14 mouse cellular contexts compared by ENCODE assay signal in genomic region chr1:135770237-135770636, GRCm38 (mm10). TPM values are rescaled to one million over a fixed set of nuclear protein-coding genes. Genes with fewer than 3 reads are reported as not detected.
A peak's percentile ranks its signal among the peaks of the same experiment; 100 is the strongest.
DNase-seq lines count a peak whose midpoint lies in the region; ATAC-seq and TF ChIP-seq lines count a peak whose summit lies in the region.
"Had no signal": no experiment of that assay in that cellular context is flagged by ENCODE, and none has a peak within 500 bp of the region (broad histone marks: within the 10 kb centered on the region; RNA-seq: fewer than 3 reads in every experiment).

No protein-coding gene starts in this region.

- DNase-seq in heart, adult 2 months: no peak
- no peak for DNase-seq in heart, postnatal 4 days
- DNase-seq in kidney, postnatal 36 days: no peak
- DNase-seq in thymus, postnatal 25 days: no peak
- DNase-seq: cerebellum, adult 18-20 months; forebrain, postnatal 0 days had no signal

- no peaks in the 10 kb centered on the region; the same call in 1 of the 2 replicates for H3K79me2 ChIP-seq in heart, adult 2 months (replicated peaks; ENCODE audit: control insufficient read depth, insufficient read depth, low read length)
- H3K79me2 ChIP-seq in C2C12 (ENCODE audit: control insufficient read depth, insufficient read depth): peaks cover 67% of the 10 kb centered on the region
- H3K79me2 ChIP-seq in myocyte (ENCODE audit: control insufficient read depth, insufficient read depth): peaks cover 38% of the 10 kb centered on the region

- H3K9ac ChIP-seq in heart, adult 2 months (ENCODE audit: low read depth, low read length): no peak overlapping the region
- H3K9ac ChIP-seq in kidney, embryonic 15.5 days: no peak overlapping the region
- H3K9ac ChIP-seq: forebrain, postnatal 0 days; hindbrain, embryonic 14.5 days had no signal

- H3K4me2 ChIP-seq in kidney, embryonic 15.5 days: no peak overlapping the region
- H3K4me2 ChIP-seq in myocyte (ENCODE audit: low read depth): peak overlapping the region; percentile 89
- H3K4me2 ChIP-seq: hindbrain, embryonic 14.5 days; midbrain, embryonic 13.5 days had no signal

- no peak overlapping the region for H3K4me3 ChIP-seq in heart, adult 2 months
- H3K4me3 ChIP-seq in kidney, embryonic 15.5 days (replicated peaks): no peak overlapping the region
- H3K4me3 ChIP-seq in C2C12 (ENCODE audit: insufficient read depth, poor library complexity, severe bottlenecking) (peak overlapping the region; percentile 12), myocyte (peak overlapping the region; percentile 100)
- H3K4me3 ChIP-seq: erythroblast, embryonic 14.5 days; midbrain, embryonic 13.5 days had no signal

- no peaks in the 10 kb centered on the region for H3K36me3 ChIP-seq in heart, adult 2 months (ENCODE audit: control insufficient read depth, insufficient read depth, low read length)
- H3K36me3 ChIP-seq in kidney, embryonic 15.5 days: peaks cover 25% of the 10 kb centered on the region
- H3K36me3 ChIP-seq in C2C12 (ENCODE audit: control insufficient read depth, insufficient read depth) (peaks cover 40% of the 10 kb centered on the region), myocyte (ENCODE audit: control insufficient read depth, insufficient read depth) (peaks cover 21% of the 10 kb centered on the region)

- TF ChIP-seq POLR2A in heart, adult 2 months (IDR thresholded peaks at IDR 0.05; ENCODE audit: insufficient read depth, low read depth, low read length): no peak
- peak; percentile 26 for TF ChIP-seq POLR2A in myocyte (IDR thresholded peaks at IDR 0.05; ENCODE audit: insufficient read length, low read depth)

- TF ChIP-seq CTCF in heart, adult 2 months (IDR thresholded peaks at IDR 0.05): no peak
- no peak for TF ChIP-seq CTCF in C2C12 (IDR thresholded peaks at IDR 0.05; ENCODE audit: control insufficient read depth, insufficient read depth, insufficient read length)

- no peaks in the 10 kb centered on the region for H3K27me3 ChIP-seq in heart, adult 2 months (ENCODE audit: control insufficient read depth, insufficient read depth, low read length)
- no peaks in the 10 kb centered on the region for H3K27me3 ChIP-seq in kidney, embryonic 15.5 days
- no peaks in the 10 kb centered on the region for H3K27me3 ChIP-seq in C2C12 (ENCODE audit: control insufficient read depth, insufficient read depth, insufficient read length)
- no peaks in the 10 kb centered on the region for H3K27me3 ChIP-seq in myocyte (ENCODE audit: control insufficient read depth, insufficient read depth, insufficient read length)

- ATAC-seq in kidney, embryonic 15.5 days (replicated peaks; ENCODE audit: low FRiP score): no peak
- ATAC-seq in granulocyte monocyte progenitor cell, adult 5-6 weeks (replicated peaks; ENCODE audit: poor library complexity, severe bottlenecking): no peak
- ATAC-seq: forebrain, postnatal 0 days; midbrain, embryonic 13.5 days had no signal

- TF ChIP-seq EP300 in heart, adult 2 months (IDR thresholded peaks at IDR 0.05; ENCODE audit: insufficient read depth, low read depth, low read length): no peak

- H3K4me1 ChIP-seq in heart, adult 2 months (ENCODE audit: control insufficient read depth, insufficient read depth, low read length): peaks cover 4% of the 10 kb centered on the region
- H3K4me1 ChIP-seq in kidney, embryonic 15.5 days: peaks cover 74% of the 10 kb centered on the region

- H3K9me3 ChIP-seq in kidney, embryonic 15.5 days (replicated peaks): no peaks in the 10 kb centered on the region
- H3K9me3 ChIP-seq: midbrain, embryonic 13.5 days had no signal

- peak overlapping the region; percentile 47; the same call in 1 of the 2 replicates for H3K27ac ChIP-seq in heart, adult 2 months
- peak overlapping the region; percentile 34 for H3K27ac ChIP-seq in kidney, embryonic 15.5 days
- H3K27ac ChIP-seq: hindbrain, embryonic 14.5 days; midbrain, embryonic 13.5 days had no signal

- H3ac ChIP-seq in C2C12 (ENCODE audit: control insufficient read depth, insufficient read length, low read depth) (peak overlapping the region; percentile 29), myocyte (ENCODE audit: control insufficient read depth, insufficient read length) (peak overlapping the region; percentile 11)

- WGBS in heart, adult 2 months: 70% methylated on average over 7 of the region's 7 CpGs
- WGBS in kidney, embryonic 15.5 days: 46% methylated on average over 7 of the region's 7 CpGs

- intact Hi-C loops in heart, adult 2 months (cut with DNase I): no loop called here

- H3K79me3 ChIP-seq in C2C12 (ENCODE audit: low read depth): peaks cover 46% of the 10 kb centered on the region

TF ChIP-seq in C2C12, 6 proteins besides CTCF, POLR2A, EP300 and RAD21:
- TF ChIP-seq MYOD1 (IDR thresholded peaks at IDR 0.05; ENCODE audit: control insufficient read depth, insufficient read length, low read depth) (no peak), MYOG (IDR thresholded peaks at IDR 0.05; ENCODE audit: control insufficient read depth, extremely low read depth, insufficient read length) (no peak), USF1 (IDR thresholded peaks at IDR 0.05; ENCODE audit: low read depth) (no peak), CEBPB (IDR thresholded peaks at IDR 0.05; ENCODE audit: low read depth) (no peak), FOSL1 (IDR thresholded peaks at IDR 0.05; ENCODE audit: insufficient read depth, low read length, poor library complexity, severe bottlenecking) (no peak), MAX (IDR thresholded peaks at IDR 0.05) (no peak)

TF ChIP-seq in myocyte, 11 proteins besides CTCF, POLR2A, EP300 and RAD21:
- TF ChIP-seq MYOD1 (IDR thresholded peaks at IDR 0.05; ENCODE audit: control insufficient read depth in 1 of 3, insufficient read length in 2 of 3, low read depth in 2 of 3): no peak
- no peak for TF ChIP-seq SRF (IDR thresholded peaks at IDR 0.05; ENCODE audit: control insufficient read depth, insufficient read length, low read depth)
- TF ChIP-seq TCF3 (IDR thresholded peaks at IDR 0.05; ENCODE audit: insufficient read length, low read depth): no peak
- no peak for TF ChIP-seq REST (IDR thresholded peaks at IDR 0.05; ENCODE audit: insufficient read depth, insufficient read length)
- TF ChIP-seq POLR2AphosphoS2 (IDR thresholded peaks at IDR 0.05; ENCODE audit: insufficient read length, low read depth): peak; percentile 90

RNA-seq across cellular contexts. Expression of gene Phlda3, which starts 4.3 kb away (rescaled TPM):
- total RNA-seq in heart, adult 2 months (2021): 10 to 100 TPM in 1 of 2 experiments, 1 to 10 TPM in 1; 8.4 to 11.5 TPM
- 23.3 and 36.8 TPM in 2 replicates for polyA plus RNA-seq in heart, adult 2 months (2012; rRNA removed)
- total RNA-seq in heart, postnatal 4 days (2021): 10 to 100 TPM; 40.7 to 43.8 TPM
- polyA plus RNA-seq in kidney, embryonic 15.5 days (2015; fragmentation: Nextera tagmentation; extraction: Ambion mirVana): 79.5 and 86.2 TPM in 2 replicates
- polyA plus RNA-seq in C2C12 (2012; fragmentation: generic; extraction: Trizol) (318 TPM), myocyte (2012; fragmentation: generic; extraction: Trizol) (317 TPM)
- 1.9 TPM in 1 of 2 replicates, not detected in the other for total RNA-seq in granulocyte monocyte progenitor cell, adult 5-6 weeks (2014; fragmentation: Nextera tagmentation)
- total RNA-seq in granulocyte monocyte progenitor cell, adult 5-6 weeks (2017): 0.17 and 1.0 TPM in 2 replicates

RNA-seq across cellular contexts. Expression of gene Tnni1, which starts 9.0 kb away (rescaled TPM):
- total RNA-seq in heart, adult 2 months (2021): 1 to 10 TPM in 1 of 2 experiments, under 1 TPM in 1; 0.84 to 1.1 TPM
- polyA plus RNA-seq in heart, adult 2 months (2012; rRNA removed): 1.3 and 2.5 TPM in 2 replicates
- total RNA-seq in heart, postnatal 4 days (2021): 1,000 to 10,000 TPM; 2,021 to 2,289 TPM
- polyA plus RNA-seq in kidney, embryonic 15.5 days (2015; fragmentation: Nextera tagmentation; extraction: Ambion mirVana): 36.1 and 56.2 TPM in 2 replicates
- 44.6 TPM for polyA plus RNA-seq in C2C12 (2012; fragmentation: generic; extraction: Trizol)
- 3,569 TPM for polyA plus RNA-seq in myocyte (2012; fragmentation: generic; extraction: Trizol)
- total RNA-seq in granulocyte monocyte progenitor cell, adult 5-6 weeks (2014; fragmentation: Nextera tagmentation): not detected in 2 replicates
- total RNA-seq in granulocyte monocyte progenitor cell, adult 5-6 weeks (2017): not detected in 2 replicates
- polyA plus RNA-seq: erythroblast, embryonic 14.5 days had no signal

RNA-seq across cellular contexts. Expression of gene Lad1, which starts 48.2 kb away (rescaled TPM):
- total RNA-seq in heart, adult 2 months (2021): 1 to 10 TPM; 7.2 to 7.3 TPM
- 13.2 and 16.2 TPM in 2 replicates for polyA plus RNA-seq in heart, adult 2 months (2012; rRNA removed)
- 10 to 100 TPM in 1 of 2 experiments, 1 to 10 TPM in 1; 7.3 to 10.3 TPM for total RNA-seq in heart, postnatal 4 days (2021)
- 21.7 and 22.1 TPM in 2 replicates for polyA plus RNA-seq in kidney, embryonic 15.5 days (2015; fragmentation: Nextera tagmentation; extraction: Ambion mirVana)
- polyA plus RNA-seq in C2C12 (2012; fragmentation: generic; extraction: Trizol) (0.48 TPM), myocyte (2012; fragmentation: generic; extraction: Trizol) (0.46 TPM)
- not detected in 2 replicates for total RNA-seq in granulocyte monocyte progenitor cell, adult 5-6 weeks (2014; fragmentation: Nextera tagmentation)
- total RNA-seq in granulocyte monocyte progenitor cell, adult 5-6 weeks (2017): not detected in 2 replicates
- total RNA-seq: gastrocnemius, adult 8-10 months had no signal
- polyA plus RNA-seq: erythroblast, embryonic 14.5 days had no signal

RNA-seq across cellular contexts. Expression of gene Csrp1, which starts 50.4 kb away (rescaled TPM):
- 10 to 100 TPM; 50.1 to 50.5 TPM for total RNA-seq in heart, adult 2 months (2021)
- 99.2 and 128 TPM in 2 replicates for polyA plus RNA-seq in heart, adult 2 months (2012; rRNA removed)
- total RNA-seq in heart, postnatal 4 days (2021): 100 to 1,000 TPM; 262 to 267 TPM
- 119 and 137 TPM in 2 replicates for polyA plus RNA-seq in kidney, embryonic 15.5 days (2015; fragmentation: Nextera tagmentation; extraction: Ambion mirVana)
- 427 TPM for polyA plus RNA-seq in C2C12 (2012; fragmentation: generic; extraction: Trizol)
- polyA plus RNA-seq in myocyte (2012; fragmentation: generic; extraction: Trizol): 219 TPM
- total RNA-seq in granulocyte monocyte progenitor cell, adult 5-6 weeks (2014; fragmentation: Nextera tagmentation): 130 and 138 TPM in 2 replicates
- total RNA-seq in granulocyte monocyte progenitor cell, adult 5-6 weeks (2017): 104 and 135 TPM in 2 replicates

Comparison
In these comparisons a context has a peak if more than half of its experiments do, and no peak if none do; other contexts are left out.
1. H3K4me3 ChIP-seq: peak in C2C12 (single experiment) and myocyte (single experiment); none in heart, adult 2 months (single experiment) and kidney, embryonic 15.5 days (single experiment).
2. RNA of gene Tnni1, which starts 9.0 kb away (polyA plus RNA-seq): 3,569 TPM in myocyte (single experiment); 44.6 TPM in C2C12 (single experiment), 36.1 to 56.2 TPM in kidney, embryonic 15.5 days and 1.3 to 2.5 TPM in heart, adult 2 months; every median in the first group is over 10 times any median in the second.